Mouse (Mus musculus) small intestine, adult 2 months (tissue): ENCODE data around the gene Slc19a1. TPM values are rescaled to one million over a fixed set of nuclear protein-coding genes. Genes with fewer than 3 reads are reported as not detected.

Source experiments
- H3K27ac ChIP-seq: fragments of 200-500 bp; 2 replicates; pipeline ENCODE4 v1.5.1; 2012; ENCODE audit warnings: low read depth, low read length, control low read depth, inconsistent platforms; ENCODE audit not compliant: insufficient read depth
- H3K27me3 ChIP-seq: fragments of 200-500 bp; 2 replicates; pipeline ENCODE4 v1.6.1; 2012; ENCODE audit warnings: mild to moderate bottlenecking, moderate library complexity, low read length, inconsistent platforms; ENCODE audit not compliant: control insufficient read depth, insufficient read depth
- H3K36me3 ChIP-seq: fragments of 200-500 bp; 2 replicates; pipeline ENCODE4 v1.6.1; 2012; ENCODE audit warnings: mild to moderate bottlenecking, low read length, control low read depth, inconsistent platforms; ENCODE audit not compliant: control insufficient read depth, insufficient read depth
- H3K4me1 ChIP-seq: fragments of 200-500 bp; 2 replicates; pipeline ENCODE4 v1.6.1; 2012; ENCODE audit warnings: low read length, inconsistent platforms, mixed read lengths; ENCODE audit not compliant: control insufficient read depth, insufficient read depth, insufficient read length
- H3K4me3 ChIP-seq: fragments of 200-500 bp; 2 replicates; pipeline ENCODE4 v1.5.1; 2012; ENCODE audit warnings: low read depth, mild to moderate bottlenecking, control low read depth, inconsistent platforms, low read length, moderate library complexity
- CTCF ChIP-seq: fragments of 200-500 bp; IDR thresholded peaks from 2 replicates; pipeline ENCODE4 v1.5.1; 2012; ENCODE audit warnings: low read depth, mild to moderate bottlenecking, control low read depth, inconsistent platforms, low read length, moderate library complexity, mixed read lengths; ENCODE audit not compliant: insufficient replicate concordance, insufficient read length; ENCODE audit errors: extremely low read depth
- POLR2A ChIP-seq: fragments of 200-500 bp; IDR thresholded peaks from 2 replicates; pipeline ENCODE4 v1.6.1; 2012; ENCODE audit warnings: low read depth, mild to moderate bottlenecking, control low read depth, inconsistent platforms, low read length, moderate library complexity
- WGBS: fragments of 180-500 bp; shearing (Covaris S2); methylation state at CpG from one replicate; pipeline ENCODE4 v1.1.7; 2018; 5-methylcytosine and 5-hydroxymethylcytosine counted together
- polyA plus RNA-seq: library from polyadenylated mRNA; depleted of rRNA; stranded (reverse); fragments of >200 nt; gene quantifications from 2 replicates; pipeline ENCODE4 v1.2.3, GENCODE M21; 2012

Slc19a1 gene
- polyA plus RNA-seq, 1 experiment = 44.6 TPM

- 19% methylated on average over 13 of the region's 13 CpGs for WGBS
- TF ChIP-seq POLR2A (no peak), CTCF (no peak)
- Histone ChIP-seq H3K4me1 (peaks cover 26% of the 10 kb centered on the region), H3K36me3 (no peaks in the 10 kb centered on the region), H3K27ac (peak overlapping the region; percentile 92), H3K27me3 (no peaks in the 10 kb centered on the region; the same call in 1 of the 2 replicates), H3K4me3 (no peak overlapping the region)
Measured at GRCm38 (mm10) chr10:77022301-77023130, 9.5 kb upstream of the Slc19a1 start.

GRCm38 (mm10) chr10:77024231-77024630, 7.8 kb upstream of the Slc19a1 start:
- TF ChIP-seq CTCF (no peak), POLR2A (no peak)
- Histone ChIP-seq H3K4me1 (peaks cover 24% of the 10 kb centered on the region), H3K27me3 (no peaks in the 10 kb centered on the region; the same call in 1 of the 2 replicates), H3K4me3 (no peak overlapping the region), H3K27ac (peak overlapping the region; percentile 48; the same call in 1 of the 2 replicates), H3K36me3 (no peaks in the 10 kb centered on the region)
- 24% methylated on average over 5 of the region's 5 CpGs for WGBS

- H3K27ac ChIP-seq = peak overlapping the region; percentile 2; the same call in 1 of the 2 replicates
Measured at GRCm38 (mm10) chr10:77026944-77027343, 5.1 kb upstream of the Slc19a1 start.

GRCm38 (mm10) chr10:77028782-77029296, 3.2 kb upstream of the Slc19a1 start:
- Histone ChIP-seq H3K36me3 (no peaks in the 10 kb centered on the region), H3K27me3 (no peaks in the 10 kb centered on the region; the same call in 1 of the 2 replicates), H3K4me3 (no peak overlapping the region; the same call in 1 of the 2 replicates), H3K27ac (peak overlapping the region; percentile 92), H3K4me1 (peaks cover 33% of the 10 kb centered on the region)
- 87% methylated on average over 6 of the region's 6 CpGs for WGBS
- TF ChIP-seq CTCF (no peak), POLR2A (no peak)

More at GRCm38 (mm10) chr10:77026944-77027343, 5.1 kb upstream of the Slc19a1 start:
- TF ChIP-seq POLR2A = no peak
- no peak for TF ChIP-seq CTCF
- Histone ChIP-seq H3K27me3 (no peaks in the 10 kb centered on the region; the same call in 1 of the 2 replicates), H3K36me3 (no peaks in the 10 kb centered on the region), H3K4me3 (no peak overlapping the region), H3K4me1 (peaks cover 36% of the 10 kb centered on the region)
- WGBS = 78% methylated on average over 3 of the region's 3 CpGs

GRCm38 (mm10) chr10:77029761-77030160, 2.3 kb upstream of the Slc19a1 start:
- TF ChIP-seq CTCF = no peak
- peak; percentile 42; the same call in 1 of the 2 replicates for TF ChIP-seq POLR2A
- H3K27me3 ChIP-seq = no peaks in the 10 kb centered on the region; the same call in 1 of the 2 replicates
- no peaks in the 10 kb centered on the region for H3K36me3 ChIP-seq
- H3K4me1 ChIP-seq = peaks cover 28% of the 10 kb centered on the region
- no peak overlapping the region for H3K4me3 ChIP-seq
- WGBS = 37% methylated on average over 4 of the region's 4 CpGs
- H3K27ac ChIP-seq = peak overlapping the region; percentile 92

GRCm38 (mm10) chr10:77030666-77031065, 1.4 kb upstream of the Slc19a1 start:
- Histone ChIP-seq H3K4me3 (no peak overlapping the region), H3K27me3 (no peaks in the 10 kb centered on the region), H3K36me3 (no peaks in the 10 kb centered on the region), H3K4me1 (peaks cover 28% of the 10 kb centered on the region), H3K27ac (no peak overlapping the region; the same call in 1 of the 2 replicates)
- WGBS = 84% methylated on average over 5 of the region's 5 CpGs
- TF ChIP-seq CTCF (no peak), POLR2A (no peak)
